Mouse (Mus musculus): Measurements from ENCODE around the gene Pecam1. TPM values are rescaled to one million over a fixed set of nuclear protein-coding genes. Genes with fewer than 3 reads are reported as not detected.
A peak's percentile ranks its signal among the peaks of the same experiment; 100 is the strongest.
"Not testable (repeated sequence)": the region's sequence is repeated elsewhere in the genome, so short reads cannot be mapped to it uniquely, and the experiment has no call there.

Pecam1 gene
- polyA plus RNA-seq, 1 experiment from 2014 or later: 89.5 TPM

DNA sequence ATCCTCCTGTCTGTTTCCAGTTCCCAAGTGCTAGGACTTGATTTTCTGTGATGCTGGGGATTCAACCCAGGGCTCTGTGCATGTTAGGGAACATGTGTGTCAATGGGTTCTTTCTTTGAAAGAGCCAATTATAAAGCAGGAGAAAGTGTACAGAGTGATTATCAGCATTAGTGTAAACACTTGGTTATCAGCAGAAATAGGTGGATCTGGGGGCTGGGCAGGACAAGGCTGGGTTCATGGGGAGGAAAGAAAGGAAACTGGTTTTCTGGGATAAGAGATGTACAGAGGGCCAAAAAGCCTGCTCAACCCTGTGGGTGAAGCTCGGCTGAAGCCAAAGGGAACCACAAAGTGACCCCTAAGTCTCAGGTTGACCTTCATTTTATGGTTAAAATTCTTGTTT is 108.8 kb downstream of the Pecam1 start:
- Histone ChIP-seq H3K4me3 (ENCODE audit: low read depth, low read length) (no peak overlapping the region), H3K9me3 (ENCODE audit: low read depth, low read length) (no peaks in the 10 kb centered on the region), H3K4me2 (no peak overlapping the region), H3K9ac (no peak overlapping the region), H3K4me1 (ENCODE audit: insufficient read depth) (peaks cover 22% of the 10 kb centered on the region), H3K36me3 (ENCODE audit: insufficient read depth) (no peaks in the 10 kb centered on the region), H3K27ac (ENCODE audit: low read depth) (no peak overlapping the region), H3K27me3 (ENCODE audit: insufficient read depth, low read length) (no peaks in the 10 kb centered on the region)
- 38% methylated on average over 1 of the region's 1 CpGs for WGBS
- DNase-seq (no peak), ATAC-seq (ENCODE audit: insufficient read depth) (no peak)
- no peak for TF ChIP-seq CTCF (IDR thresholded peaks at IDR 0.05; ENCODE audit: low read depth)

DNA sequence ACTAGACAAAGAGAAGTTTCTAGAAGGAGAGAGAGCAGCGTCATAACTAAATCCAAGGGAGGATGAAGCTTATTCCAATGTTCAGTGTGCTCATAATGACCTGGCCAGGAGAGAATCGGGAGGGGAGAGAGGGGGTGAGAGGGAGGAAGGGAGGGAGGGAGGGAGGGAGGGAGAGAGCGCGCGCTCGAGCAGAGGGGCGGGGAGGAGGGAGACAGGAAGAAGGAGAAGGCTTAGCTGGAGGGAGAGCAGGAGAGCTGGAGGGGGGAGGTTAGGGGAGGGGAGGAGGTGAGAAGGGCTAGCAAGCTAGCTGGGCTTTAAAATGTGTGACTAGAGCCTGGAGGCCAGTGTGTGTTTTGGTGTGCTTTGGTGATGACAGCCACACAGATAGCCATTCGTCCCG is 110.4 kb downstream of the Pecam1 start:
- Histone ChIP-seq H3K4me1 (ENCODE audit: insufficient read depth) (peaks cover 22% of the 10 kb centered on the region), H3K36me3 (ENCODE audit: insufficient read depth) (no peaks in the 10 kb centered on the region), H3K4me2 (no peak overlapping the region), H3K9me3 (ENCODE audit: low read depth, low read length) (no peaks in the 10 kb centered on the region), H3K9ac (no peak overlapping the region), H3K27me3 (ENCODE audit: insufficient read depth, low read length) (no peaks in the 10 kb centered on the region), H3K4me3 (ENCODE audit: low read depth, low read length) (no peak overlapping the region), H3K27ac (ENCODE audit: low read depth) (peak overlapping the region; percentile 69; the same call in 1 of the 2 replicates)
- ATAC-seq (ENCODE audit: insufficient read depth) (peak; percentile 33; the same call in 1 of the 2 replicates), DNase-seq (no peak)
- WGBS: 7% methylated on average over 9 of the region's 9 CpGs
- no peak for TF ChIP-seq CTCF (IDR thresholded peaks at IDR 0.05; ENCODE audit: low read depth)

DNA sequence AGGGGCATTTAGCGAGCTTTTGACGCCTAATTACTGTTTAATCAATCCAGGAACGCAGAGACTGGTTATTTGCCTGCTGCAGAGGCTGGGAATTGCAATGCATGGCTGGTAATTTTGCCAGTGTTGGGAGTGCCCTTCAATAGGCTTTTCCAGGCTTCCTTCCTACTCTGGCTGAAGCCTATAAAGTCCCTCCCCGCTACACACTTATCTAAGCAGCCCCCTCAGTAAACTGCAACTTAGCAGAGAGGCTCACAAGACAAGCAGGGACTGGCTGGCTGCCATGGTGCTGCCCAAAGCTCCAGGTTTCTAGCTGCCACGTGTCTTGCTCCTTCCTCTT is 111.1 kb downstream of the Pecam1 start:
- Histone ChIP-seq H3K4me2 (no peak overlapping the region), H3K9me3 (ENCODE audit: low read depth, low read length) (no peaks in the 10 kb centered on the region), H3K27ac (ENCODE audit: low read depth) (peak overlapping the region; percentile 69; the same call in 1 of the 2 replicates), H3K4me1 (ENCODE audit: insufficient read depth) (peaks cover 22% of the 10 kb centered on the region), H3K4me3 (ENCODE audit: low read depth, low read length) (no peak overlapping the region), H3K36me3 (ENCODE audit: insufficient read depth) (no peaks in the 10 kb centered on the region), H3K27me3 (ENCODE audit: insufficient read depth, low read length) (no peaks in the 10 kb centered on the region), H3K9ac (peak overlapping the region; percentile 4; the same call in 1 of the 2 replicates)
- peak; percentile 15; the same call in 1 of the 2 replicates for ATAC-seq (ENCODE audit: insufficient read depth)
- 15% methylated on average over 5 of the region's 5 CpGs for WGBS
- peak; percentile 63 for DNase-seq
- no peak for TF ChIP-seq CTCF (IDR thresholded peaks at IDR 0.05; ENCODE audit: low read depth)

DNA sequence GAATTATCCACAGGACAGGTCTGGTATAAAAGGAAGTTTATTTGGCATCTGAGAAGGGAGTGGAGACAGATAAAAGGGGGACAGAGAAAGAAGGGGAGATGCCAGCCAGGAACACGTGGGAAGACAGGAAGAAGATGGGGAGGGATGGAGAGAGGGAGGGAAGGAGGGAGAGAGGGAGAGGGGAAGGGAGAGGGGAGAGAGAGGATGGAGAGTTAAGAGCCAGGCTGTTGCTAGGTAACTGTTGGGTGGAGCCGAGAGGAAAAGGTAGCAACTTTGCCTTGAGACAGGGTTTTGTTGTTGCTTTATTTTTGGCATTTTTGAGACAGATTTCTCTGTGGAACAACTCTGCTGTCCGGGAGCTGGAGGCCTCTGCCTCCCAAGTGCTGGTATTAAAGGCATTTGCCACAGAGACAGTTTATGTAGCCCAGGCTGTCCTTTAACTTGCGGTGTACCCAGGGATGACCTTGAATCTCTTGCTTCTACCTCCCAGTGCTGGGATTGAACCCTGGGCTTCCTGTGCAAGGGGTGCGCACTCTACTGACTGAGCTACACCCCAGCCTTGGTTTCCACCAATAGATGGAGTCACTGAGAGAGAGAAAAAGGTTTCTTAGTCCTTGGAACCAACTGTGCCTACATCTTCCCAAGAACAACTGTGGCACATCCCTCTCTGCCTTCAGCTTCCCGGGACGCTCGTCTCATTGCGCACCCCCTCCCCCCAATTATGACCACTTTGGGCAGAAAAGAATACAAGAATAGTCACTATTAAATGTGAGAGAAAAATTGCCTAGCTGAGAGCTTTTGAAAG is 111.7 kb downstream of the Pecam1 start:
- H3K4me1 ChIP-seq (ENCODE audit: insufficient read depth): peaks cover 22% of the 10 kb centered on the region
- H3K9me3 ChIP-seq (ENCODE audit: low read depth, low read length): no peaks in the 10 kb centered on the region
- TF ChIP-seq CTCF (IDR thresholded peaks at IDR 0.05; ENCODE audit: low read depth): no peak
- 31% methylated on average over 9 of the region's 9 CpGs for WGBS
- no peak for ATAC-seq (ENCODE audit: insufficient read depth)
- H3K27ac ChIP-seq (ENCODE audit: low read depth): no peak overlapping the region; the same call in 1 of the 2 replicates
- H3K4me3 ChIP-seq (ENCODE audit: low read depth, low read length): no peak overlapping the region
- no peaks in the 10 kb centered on the region for H3K27me3 ChIP-seq (ENCODE audit: insufficient read depth, low read length)
- peak overlapping the region; percentile 4; the same call in 1 of the 2 replicates for H3K9ac ChIP-seq
- no peaks in the 10 kb centered on the region for H3K36me3 ChIP-seq (ENCODE audit: insufficient read depth)
- DNase-seq: no peak
- H3K4me2 ChIP-seq: no peak overlapping the region

DNA sequence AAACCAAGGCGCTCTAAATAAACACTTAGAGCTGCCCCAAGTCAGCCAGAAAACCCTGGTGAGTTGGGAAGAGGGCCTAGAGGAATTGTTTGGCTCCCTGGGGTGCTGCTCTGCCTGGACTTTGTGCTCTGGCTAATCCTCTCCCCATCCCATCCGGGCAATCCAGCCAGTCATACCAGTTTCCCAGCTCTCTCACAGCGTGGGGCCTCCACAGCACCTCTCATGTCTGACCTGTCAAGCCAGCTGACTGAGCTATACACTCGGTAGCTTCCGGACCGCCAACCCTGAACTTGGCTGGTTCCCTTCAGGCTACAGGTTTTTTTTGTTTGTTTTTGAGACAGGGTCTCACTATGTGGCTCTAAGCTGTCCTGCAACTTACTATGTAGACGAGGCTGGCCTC is 112.7 kb downstream of the Pecam1 start:
- WGBS: 22% methylated on average over 7 of the region's 7 CpGs
- no peak for TF ChIP-seq CTCF (IDR thresholded peaks at IDR 0.05; ENCODE audit: low read depth)
- Histone ChIP-seq H3K4me1 (ENCODE audit: insufficient read depth) (peaks cover 22% of the 10 kb centered on the region), H3K36me3 (ENCODE audit: insufficient read depth) (no peaks in the 10 kb centered on the region), H3K9ac (no peak overlapping the region), H3K9me3 (ENCODE audit: low read depth, low read length) (no peaks in the 10 kb centered on the region), H3K27me3 (ENCODE audit: insufficient read depth, low read length) (no peaks in the 10 kb centered on the region), H3K4me3 (ENCODE audit: low read depth, low read length) (no peak overlapping the region), H3K4me2 (no peak overlapping the region), H3K27ac (ENCODE audit: low read depth) (peak overlapping the region; percentile 71)
- ATAC-seq (ENCODE audit: insufficient read depth) (0 out of 2 replicates have a peak, but pooled peaks have one; percentile 18), DNase-seq (peak; percentile 50)

DNA sequence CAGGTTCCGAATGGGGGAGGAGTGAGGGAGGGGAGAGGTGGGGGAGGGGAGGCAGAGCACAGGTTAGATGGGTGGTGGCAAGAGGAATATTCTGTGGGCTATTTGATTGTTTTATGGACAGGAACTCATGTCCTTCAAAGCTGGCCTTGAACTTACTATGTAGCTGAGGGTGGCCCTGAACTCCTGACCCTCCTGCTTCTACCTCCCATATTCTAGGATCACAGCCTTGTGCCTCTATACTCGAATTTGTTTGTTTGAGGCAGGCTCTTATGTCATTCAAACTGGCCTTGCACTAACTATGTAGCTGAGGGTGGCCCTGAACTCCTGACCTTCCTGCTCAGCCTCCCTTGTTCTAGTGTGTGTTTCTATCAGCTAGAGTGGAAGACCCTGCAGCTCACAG is 114.5 kb downstream of the Pecam1 start:
- no peaks in the 10 kb centered on the region for H3K27me3 ChIP-seq (ENCODE audit: insufficient read depth, low read length)
- no peak overlapping the region for H3K4me2 ChIP-seq
- peaks cover 22% of the 10 kb centered on the region for H3K4me1 ChIP-seq (ENCODE audit: insufficient read depth)

DNA sequence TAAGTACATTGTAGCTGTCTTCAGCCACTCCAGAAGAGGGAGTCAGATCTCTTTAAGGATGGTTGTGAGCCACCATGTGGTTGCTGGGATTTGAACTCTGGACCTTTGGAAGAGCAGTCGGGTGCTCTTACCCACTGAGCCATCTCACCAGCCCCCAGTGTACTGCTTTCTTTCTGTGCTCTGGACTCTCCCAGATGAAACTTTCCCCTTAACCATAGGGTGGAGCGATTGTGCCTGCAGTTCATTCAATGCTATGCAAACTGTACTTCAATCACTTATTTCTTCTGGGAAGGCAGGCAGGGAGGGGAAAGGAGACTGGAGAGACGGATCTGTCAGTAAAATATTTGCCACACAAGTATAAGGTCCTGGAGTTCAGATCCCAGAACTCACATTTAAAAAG is 116.3 kb downstream of the Pecam1 start:
- H3K4me2 ChIP-seq; H3K27me3 ChIP-seq (ENCODE audit: insufficient read depth, low read length); H3K4me3 ChIP-seq (ENCODE audit: low read depth, low read length); DNase-seq; ATAC-seq (ENCODE audit: insufficient read depth); H3K27ac ChIP-seq (ENCODE audit: low read depth); H3K9ac ChIP-seq; H3K36me3 ChIP-seq (ENCODE audit: insufficient read depth); H3K9me3 ChIP-seq (ENCODE audit: low read depth, low read length): not testable (repeated sequence)
- 82% methylated on average over 3 of the region's 3 CpGs for WGBS
- H3K4me1 ChIP-seq (ENCODE audit: insufficient read depth): peaks cover 11% of the 10 kb centered on the region

More for the DNA sequence above, 114.5 kb downstream of the Pecam1 start:
- Histone ChIP-seq H3K4me3 (ENCODE audit: low read depth, low read length) (no peak overlapping the region), H3K9me3 (ENCODE audit: low read depth, low read length) (no peaks in the 10 kb centered on the region), H3K36me3 (ENCODE audit: insufficient read depth) (no peaks in the 10 kb centered on the region), H3K27ac (ENCODE audit: low read depth) (no peak overlapping the region), H3K9ac (no peak overlapping the region)
- DNase-seq (no peak), ATAC-seq (ENCODE audit: insufficient read depth) (no peak)
- no peak for TF ChIP-seq CTCF (IDR thresholded peaks at IDR 0.05; ENCODE audit: low read depth)
- 34% methylated on average over 2 of the region's 2 CpGs for WGBS

Data from lung, embryonic 14.5 days (tissue).